Mouse (Mus musculus) myocyte (in vitro differentiated cells): ENCODE results near the gene Gm10778.

ENCODE experiments used
- CEBPB ChIP-seq: IDR thresholded peaks from 2 replicates; pipeline ENCODE4 v1.6.1; 2011; ENCODE audit warnings: mild to moderate bottlenecking, moderate library complexity; ENCODE audit not compliant: poor library complexity, insufficient read depth, severe bottlenecking
- E2F4 ChIP-seq: IDR thresholded peaks from one replicate; pipeline ENCODE4 v1.6.1; 2011; ENCODE audit warnings: mild to moderate bottlenecking, control low read depth, moderate library complexity; ENCODE audit not compliant: insufficient read depth
- MAX ChIP-seq: IDR thresholded peaks from one replicate; pipeline ENCODE4 v1.6.1; 2011; ENCODE audit warnings: low read depth, mild to moderate bottlenecking, control low read depth
- MYOD1 ChIP-seq, 3 experiments: IDR thresholded peaks; one replicate each; pipeline ENCODE4 v1.6.1; 2011; ENCODE audit warnings: control low read depth in 2 of 3, low read depth in 2 of 3, mild to moderate bottlenecking in 2 of 3, moderate library complexity in 1 of 3; ENCODE audit not compliant: insufficient read length in 2 of 3, control insufficient read depth in 1 of 3
- MYOG ChIP-seq, 3 experiments: IDR thresholded peaks; one replicate each; pipeline ENCODE4 v1.6.1; 2011; ENCODE audit warnings: control low read depth in 2 of 3, low read depth in 2 of 3, mild to moderate bottlenecking in 2 of 3; ENCODE audit not compliant: insufficient read length in 2 of 3, control insufficient read depth in 1 of 3, insufficient read depth in 1 of 3
- POLR2A ChIP-seq: IDR thresholded peaks from one replicate; pipeline ENCODE4 v1.6.1; 2011; ENCODE audit warnings: low read depth, mild to moderate bottlenecking, control low read depth, moderate library complexity; ENCODE audit not compliant: insufficient read length
- POLR2AphosphoS2 ChIP-seq: IDR thresholded peaks from one replicate; pipeline ENCODE4 v1.6.1; 2011; ENCODE audit warnings: low read depth, control low read depth; ENCODE audit not compliant: insufficient read length
- REST ChIP-seq: IDR thresholded peaks from one replicate; pipeline ENCODE4 v1.6.1; 2011; ENCODE audit warnings: mild to moderate bottlenecking, control low read depth, moderate library complexity; ENCODE audit not compliant: insufficient read depth, insufficient read length
- SRF ChIP-seq: IDR thresholded peaks from one replicate; pipeline ENCODE4 v1.6.1; 2011; ENCODE audit warnings: low read depth; ENCODE audit not compliant: control insufficient read depth, insufficient read length
- TCF12 ChIP-seq: IDR thresholded peaks from one replicate; pipeline ENCODE4 v1.6.1; 2011; ENCODE audit warnings: mild to moderate bottlenecking, control low read depth; ENCODE audit not compliant: poor library complexity, insufficient read depth, severe bottlenecking
- TCF3 ChIP-seq: IDR thresholded peaks from one replicate; pipeline ENCODE4 v1.6.1; 2011; ENCODE audit warnings: low read depth, control low read depth; ENCODE audit not compliant: insufficient read length
- USF1 ChIP-seq: IDR thresholded peaks from one replicate; pipeline ENCODE4 v1.6.1; 2011; ENCODE audit warnings: low read depth, mild to moderate bottlenecking, control low read depth, moderate library complexity

DNA sequence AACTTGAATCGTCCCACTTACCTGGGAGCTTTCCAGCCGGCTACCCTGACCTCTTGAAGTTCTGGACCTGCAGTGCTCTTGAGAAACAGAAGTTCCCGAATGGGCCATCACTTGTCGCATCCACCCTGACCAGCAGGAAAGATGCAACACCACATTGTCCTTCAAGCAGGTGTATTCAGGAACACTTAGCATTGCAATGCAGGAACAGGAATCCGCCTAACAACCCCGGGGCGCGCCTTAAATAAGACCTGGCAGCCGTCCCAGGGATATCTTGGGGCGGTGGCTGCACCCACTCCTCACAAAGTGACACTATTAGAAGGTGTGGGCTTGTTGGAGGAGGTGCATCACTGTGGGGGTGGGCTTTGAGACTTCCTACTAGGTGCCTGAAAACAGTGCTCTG is 6.3 kb downstream of the Gm10778 start:
- TF ChIP-seq CEBPB (no peak), POLR2A (no peak), POLR2AphosphoS2 (no peak), USF1 (no peak), E2F4 (no peak), MYOG (IDR thresholded peaks at IDR 0.05; ENCODE audit: control insufficient read depth in 1 of 3, insufficient read depth in 1 of 3, insufficient read length in 2 of 3, low read depth in 2 of 3) (no peak), TCF3 (no peak), TCF12 (no peak), REST (no peak), SRF (no peak), MAX (no peak), MYOD1 (IDR thresholded peaks at IDR 0.05; ENCODE audit: control insufficient read depth in 1 of 3, insufficient read length in 2 of 3, low read depth in 2 of 3) (no peak)
